9 mouse cellular contexts compared by ENCODE assay signal in the genomic region with DNA sequence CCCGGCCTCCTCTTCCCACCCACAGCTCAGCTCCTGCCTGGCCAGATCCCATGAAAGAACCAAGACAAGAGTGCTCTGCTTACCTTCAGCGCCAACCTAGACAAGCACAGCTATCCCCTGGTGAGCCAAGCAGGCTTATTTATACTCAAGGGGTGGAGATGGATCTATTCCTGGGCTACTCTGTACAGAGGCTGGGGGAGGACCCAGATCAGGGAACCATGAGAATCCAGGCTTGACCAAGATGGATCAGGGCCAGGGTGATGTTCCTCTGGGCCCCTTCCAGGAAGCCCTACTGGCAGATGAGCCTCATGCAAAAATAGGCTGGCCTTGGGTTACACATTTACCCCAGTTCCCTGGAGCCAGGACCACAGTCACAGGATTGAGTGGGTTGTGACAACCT. TPM values are rescaled to one million over a fixed set of nuclear protein-coding genes. Genes with fewer than 3 reads are reported as not detected.
DNase-seq lines count a peak whose midpoint lies in the region; ATAC-seq and TF ChIP-seq lines count a peak whose summit lies in the region.
"Had no signal": no experiment of that assay in that cellular context is flagged by ENCODE, and none has a peak within 500 bp of the region (broad histone marks: within the 10 kb centered on the region; RNA-seq: fewer than 3 reads in every experiment).

Gene Agt, minus strand, starts transcription at position 114 of the 400 bp plus-strand sequence.

- DNase-seq in kidney, adult 2 months = peak; percentile 96
- DNase-seq in cerebellum, adult 18-20 months = peak; percentile 60 to 62
- DNase-seq in heart, adult 8-10 months (ENCODE audit: low spot score) = peak; percentile 74
- no peak for DNase-seq in layer of hippocampus, postnatal 36 days
- DNase-seq in ovary, postnatal 14 days (ENCODE audit: low spot score) = peak; percentile 48
- DNase-seq in spleen, postnatal 4 days (ENCODE audit: low spot score in 2 of 2) = no peak

- H3K4me1 ChIP-seq in kidney, adult 2 months (ENCODE audit: control insufficient read depth, insufficient read depth, low read length) = peaks cover 13% of the 10 kb centered on the region; the same call in 1 of the 2 replicates
- H3K4me1 ChIP-seq in kidney, embryonic 15.5 days = peaks cover 12% of the 10 kb centered on the region; the same call in 1 of the 2 replicates

- H3K4me2 ChIP-seq in kidney, embryonic 15.5 days = no peak within 1 kb of the TSS

- ATAC-seq in kidney, embryonic 15.5 days (replicated peaks; ENCODE audit: low FRiP score) = no peak
- no peak for ATAC-seq in CD4-positive, CD25-positive, alpha-beta regulatory T cell, adult 4 months

- H3K27ac ChIP-seq in kidney, adult 2 months (ENCODE audit: insufficient read depth, low read depth, low read length) = no peak within 1 kb of the TSS
- no peak within 1 kb of the TSS for H3K27ac ChIP-seq in kidney, embryonic 15.5 days

- no peak for TF ChIP-seq POLR2A in kidney, adult 2 months (IDR thresholded peaks at IDR 0.05; ENCODE audit: low read depth, low read length)

- H3K27me3 ChIP-seq in kidney, adult 2 months (replicated peaks; ENCODE audit: control insufficient read depth, insufficient read depth, low read length) = no peaks in the 10 kb centered on the region
- no peaks in the 10 kb centered on the region for H3K27me3 ChIP-seq in kidney, embryonic 15.5 days

- peak; percentile 12; the same call in 1 of the 2 replicates for TF ChIP-seq CTCF in kidney, adult 2 months (conservative IDR thresholded peaks at IDR 0.05; ENCODE audit: insufficient read depth, insufficient read length, low read depth, low read length)

- H3K9me3 ChIP-seq in kidney, embryonic 15.5 days (replicated peaks) = no peaks in the 10 kb centered on the region

- no peak within 1 kb of the TSS for H3K9ac ChIP-seq in kidney, embryonic 15.5 days

- no peaks in the 10 kb centered on the region for H3K36me3 ChIP-seq in kidney, adult 2 months (ENCODE audit: control insufficient read depth, insufficient read depth, low read length)
- H3K36me3 ChIP-seq in kidney, embryonic 15.5 days = no peaks in the 10 kb centered on the region

- H3K4me3 ChIP-seq in kidney, adult 2 months (ENCODE audit: insufficient read depth, low read depth, low read length) = no peak within 1 kb of the TSS
- H3K4me3 ChIP-seq in kidney, embryonic 15.5 days (replicated peaks) = no peak within 1 kb of the TSS

- 71% methylated on average over 2 of the region's 2 CpGs for WGBS in kidney, adult 2 months
- 84% methylated on average over 2 of the region's 2 CpGs for WGBS in kidney, embryonic 15.5 days

RNA-seq across cellular contexts. Expression of gene Agt, which starts in this region (rescaled TPM):
- polyA plus RNA-seq in kidney, adult 2 months (2012; rRNA removed) = 91.6 and 136 TPM in 2 replicates
- 1.9 and 3.2 TPM in 2 replicates for polyA plus RNA-seq in kidney, embryonic 15.5 days (2015; fragmentation: Nextera tagmentation; extraction: Ambion mirVana)
- 1 to 10 TPM; 4.7 to 6.6 (median 6.0) TPM for total RNA-seq in heart, adult 8-10 months (2022)
- total RNA-seq in layer of hippocampus, postnatal 36 days (2021) = 10 to 100 TPM; 29.9 to 30.8 TPM
- not detected for polyA plus RNA-seq in CD4-positive, CD25-positive, alpha-beta regulatory T cell, adult 4 months (2017; shearing (Covaris generic))
- total RNA-seq: hematopoietic stem cell, adult 5-6 weeks had no signal

Comparison
In these comparisons a context has a peak if more than half of its experiments do, and no peak if none do; other contexts are left out.
1. RNA of gene Agt (total RNA-seq): 29.9 to 30.8 TPM in layer of hippocampus, postnatal 36 days; 4.7 to 6.6 TPM in heart, adult 8-10 months; every median in the first group is over 4 times any median in the second.
2. RNA of gene Agt (polyA plus RNA-seq): 91.6 to 136 TPM in kidney, adult 2 months; 1.9 to 3.2 TPM in kidney, embryonic 15.5 days and not detected in CD4-positive, CD25-positive, alpha-beta regulatory T cell, adult 4 months; every median in the first group is over 10 times any median in the second.
3. DNase-seq: peak in kidney, adult 2 months (single experiment), cerebellum, adult 18-20 months (2 of 2), heart, adult 8-10 months (single experiment) and ovary, postnatal 14 days (single experiment); none in layer of hippocampus, postnatal 36 days (0 of 2) and spleen, postnatal 4 days (0 of 2).